8 mouse cellular contexts compared by ENCODE assay signal in the genomic region with DNA sequence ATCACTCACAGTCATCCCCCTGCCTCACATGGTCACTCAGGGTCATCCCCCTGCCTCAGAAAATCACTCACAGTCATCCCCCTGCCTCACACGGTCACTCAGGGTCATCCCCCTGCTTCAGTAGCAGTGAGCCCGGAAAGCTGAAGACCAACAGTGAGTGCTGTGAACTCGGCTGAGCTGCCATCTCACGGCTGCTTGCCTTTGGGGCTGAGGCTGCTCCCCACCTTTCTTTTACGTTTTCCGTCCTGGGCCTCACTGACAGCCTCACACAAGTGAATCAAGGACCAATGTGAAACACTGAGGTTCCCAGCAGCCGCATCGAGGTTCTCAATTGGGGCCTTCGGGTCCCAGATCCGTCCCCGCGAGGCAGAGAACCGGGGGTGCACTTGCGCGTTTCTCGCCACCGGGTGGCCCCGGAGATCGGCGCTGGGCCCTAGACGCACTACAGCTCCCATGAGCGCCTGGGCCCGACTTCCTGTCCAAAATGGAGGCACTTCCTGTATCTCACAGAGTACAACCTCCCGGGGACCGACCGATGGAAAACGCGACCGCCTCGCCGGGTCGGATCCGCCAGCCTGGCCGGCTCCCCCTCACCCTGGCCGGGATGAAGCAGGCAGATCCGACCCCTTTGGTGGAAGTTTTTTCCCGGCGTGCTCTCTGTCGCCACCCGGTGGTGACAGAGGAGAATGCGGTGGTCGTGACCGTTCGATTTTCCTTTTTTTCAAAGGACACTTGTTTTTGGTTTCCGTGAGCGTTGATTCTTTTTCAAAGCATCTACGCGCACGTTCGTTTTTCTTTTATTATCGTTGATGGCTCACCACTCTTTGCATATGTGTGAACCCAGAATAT. TPM values are rescaled to one million over a fixed set of nuclear protein-coding genes. Genes with fewer than 3 reads are reported as not detected.
DNase-seq lines count a peak whose midpoint lies in the region; ATAC-seq and TF ChIP-seq lines count a peak whose summit lies in the region.
"Not testable (repeated sequence)": the region's sequence is repeated elsewhere in the genome, so short reads cannot be mapped to it uniquely, and the experiment has no call there.

No protein-coding gene starts in this region.

- H3K4me1 ChIP-seq in heart, embryonic 13.5 days; kidney, embryonic 16.5 days (ENCODE audit: insufficient read depth, low read length); liver, adult 2 months (ENCODE audit: control insufficient read depth, insufficient read depth, low read length): not testable (repeated sequence)

- not testable (repeated sequence) for H3K79me2 ChIP-seq in liver, adult 2 months (ENCODE audit: control insufficient read depth, insufficient read depth, low read length)

- DNase-seq in CD4-positive helper T cell, adult 2 months (ENCODE audit: low read depth, low spot score): peak; percentile 92
- peak; percentile 60 for DNase-seq in c-Kit-negative CD71-positive TER-119-positive erythroid progenitor cells, embryonic 14.5 days (ENCODE audit: low read depth, low spot score)
- peak; percentile 26 for DNase-seq in fat pad, adult 2 months (ENCODE audit: extremely low read depth, low read depth, low spot score)
- peak; percentile 67 for DNase-seq in liver, adult 2 months (ENCODE audit: extremely low read depth, low read depth, low spot score)
- peak; percentile 84 for DNase-seq in monocyte, adult 2 months (ENCODE audit: low read depth in 1 of 2, low spot score in 2 of 2)
- DNase-seq in spleen, postnatal 14 days (ENCODE audit: low spot score in 2 of 2): peak; percentile 66 to 78

- peaks cover 76% of the 10 kb centered on the region for H3K36me3 ChIP-seq in heart, embryonic 13.5 days
- peaks cover 73% of the 10 kb centered on the region for H3K36me3 ChIP-seq in kidney, embryonic 16.5 days (ENCODE audit: insufficient read depth, low read length)
- peaks cover 24% of the 10 kb centered on the region for H3K36me3 ChIP-seq in liver, adult 2 months (ENCODE audit: control insufficient read depth, insufficient read depth, low read length)

- ATAC-seq in heart, embryonic 13.5 days (ENCODE audit: extremely low read depth, insufficient number of reproducible peaks, low FRiP score, low TSS enrichment): peak; percentile 67
- peak; percentile 93 for ATAC-seq in kidney, embryonic 16.5 days (ENCODE audit: low FRiP score, low TSS enrichment)

- WGBS in heart, embryonic 13.5 days: 58% methylated on average over 51 of the region's 51 CpGs
- 52% methylated on average over 46 of the region's 51 CpGs for WGBS in kidney, embryonic 16.5 days
- 68% methylated on average over 51 of the region's 51 CpGs for WGBS in liver, adult 2 months

- peaks cover 75% of the 10 kb centered on the region for H3K9me3 ChIP-seq in heart, embryonic 13.5 days
- H3K9me3 ChIP-seq in kidney, embryonic 16.5 days (ENCODE audit: low read length): peaks cover 68% of the 10 kb centered on the region

- H3K27me3 ChIP-seq in heart, embryonic 13.5 days (replicated peaks); kidney, embryonic 16.5 days (ENCODE audit: insufficient read depth, low read length); liver, adult 2 months (ENCODE audit: control insufficient read depth, insufficient read depth, low read length): not testable (repeated sequence)

- H3K4me2 ChIP-seq in heart, embryonic 13.5 days: peak overlapping the region; percentile 57
- peak overlapping the region; percentile 37 for H3K4me2 ChIP-seq in kidney, embryonic 16.5 days (replicated peaks; ENCODE audit: low read depth, low read length)

- TF ChIP-seq CTCF in liver, adult 2 months (IDR thresholded peaks at IDR 0.05; ENCODE audit: low read depth, low read length): not testable (repeated sequence)

- peak overlapping the region; percentile 33 for H3K4me3 ChIP-seq in heart, embryonic 13.5 days
- H3K4me3 ChIP-seq in kidney, embryonic 16.5 days (ENCODE audit: low read length): peak overlapping the region; percentile 21
- peak overlapping the region; percentile 35 for H3K4me3 ChIP-seq in liver, adult 2 months (ENCODE audit: insufficient read depth, low read depth, low read length)

- H3K9ac ChIP-seq in heart, embryonic 13.5 days: peak overlapping the region; percentile 67
- peak overlapping the region; percentile 32 for H3K9ac ChIP-seq in kidney, embryonic 16.5 days (replicated peaks; ENCODE audit: low read length)
- peak overlapping the region; percentile 39 for H3K9ac ChIP-seq in liver, adult 2 months (ENCODE audit: low read depth, low read length)

- not testable (repeated sequence) for H3K27ac ChIP-seq in heart, embryonic 13.5 days (replicated peaks); kidney, embryonic 16.5 days (ENCODE audit: low read length); liver, adult 2 months (replicated peaks; ENCODE audit: insufficient read depth, low read depth, low read length)

- TF ChIP-seq POLR2A in liver, adult 2 months (IDR thresholded peaks at IDR 0.05; ENCODE audit: extremely low read depth, insufficient read depth, low read length): not testable (repeated sequence)

RNA-seq across cellular contexts. Expression of a gene that starts 22.7 kb away (rescaled TPM):
- polyA plus RNA-seq in heart, embryonic 13.5 days (2015; fragmentation: Nextera tagmentation; extraction: Ambion mirVana): 101 and 109 TPM in 2 replicates
- 162 and 299 TPM in 2 replicates for polyA plus RNA-seq in kidney, embryonic 16.5 days (2015; fragmentation: Nextera tagmentation; extraction: Ambion mirVana)
- 8.0 and 11.5 TPM in 2 replicates for total RNA-seq in liver, adult 2 months (2014; rRNA removed)
- 102 and 123 TPM in 2 replicates for polyA plus RNA-seq in liver, adult 2 months (2012; rRNA removed)

Comparison
In these comparisons a context has a peak if more than half of its experiments do, and no peak if none do; other contexts are left out.
1. DNase-seq: peak in every context shown above with its lines; median percentile 92 in CD4-positive helper T cell, adult 2 months; 84 in monocyte, adult 2 months; 72 in spleen, postnatal 14 days; 67 in liver, adult 2 months; 60 in c-Kit-negative CD71-positive TER-119-positive erythroid progenitor cells, embryonic 14.5 days; 26 in fat pad, adult 2 months.